Mouse (Mus musculus): ENCODE measurements around the gene Shisal1.

Gene Shisal1

DNA sequence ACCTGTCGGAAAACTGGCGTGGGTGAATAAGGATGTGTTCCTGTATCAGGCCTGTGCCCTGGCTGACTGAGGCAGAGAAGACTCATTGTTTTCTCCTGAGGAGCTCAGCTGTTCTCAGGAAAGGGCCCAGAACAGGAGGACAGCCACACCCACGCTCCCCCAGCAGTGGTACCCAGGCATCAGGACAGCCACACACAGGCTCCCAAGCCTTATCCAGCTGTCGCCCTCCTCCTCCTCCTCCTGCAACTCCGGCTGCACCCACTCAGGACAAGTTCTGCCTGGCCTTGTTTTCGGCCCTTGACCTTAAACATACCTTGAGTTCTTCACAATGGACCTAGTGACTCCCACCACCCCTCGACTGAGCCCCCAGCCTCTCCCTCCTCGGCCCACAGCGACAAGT lies 68.2 kb downstream of the Shisal1 start:
- no peak for DNase-seq (ENCODE audit: low read depth, low spot score)

DNA sequence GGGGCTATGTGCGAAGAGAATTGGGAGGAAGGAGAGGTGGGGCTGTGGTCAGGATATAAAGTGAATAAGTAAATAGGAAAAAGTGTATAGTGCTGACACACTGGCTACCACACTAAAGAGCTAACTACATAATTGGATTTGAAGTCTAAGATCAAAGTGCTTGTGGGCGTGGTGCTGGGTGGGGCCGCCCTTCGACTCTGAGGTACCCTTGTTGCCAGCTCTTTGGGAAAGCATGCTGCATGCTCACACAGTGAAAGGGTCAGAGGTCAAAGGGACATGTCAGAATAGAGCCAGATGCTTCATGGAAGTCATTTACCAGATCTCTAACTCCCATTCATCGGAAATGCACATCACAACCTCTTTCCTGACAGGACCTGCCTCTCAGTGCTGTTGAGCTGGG lies 74.1 kb downstream of the Shisal1 start:
- no peak for DNase-seq (ENCODE audit: low read depth, low spot score)

DNA sequence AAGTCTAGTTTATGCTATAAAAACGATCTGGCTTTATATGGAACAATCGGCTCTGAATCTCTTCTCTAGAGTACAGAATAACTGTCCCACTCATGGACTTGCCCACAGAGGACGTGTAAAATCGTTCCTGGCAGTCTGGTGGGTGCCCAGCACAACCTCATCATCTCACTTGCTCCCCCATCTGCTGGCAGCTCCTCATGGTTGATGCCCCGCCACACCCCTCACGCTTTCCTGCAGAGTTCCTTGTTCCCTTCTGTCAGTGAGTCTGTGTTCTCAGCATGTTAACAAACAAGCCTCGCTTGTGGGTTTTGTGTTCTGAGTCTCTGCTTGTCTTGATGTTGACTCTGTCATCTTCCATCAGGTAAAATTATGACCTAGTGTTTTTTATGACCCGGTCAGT lies 79.5 kb downstream of the Shisal1 start:
- DNase-seq (ENCODE audit: low read depth, low spot score), result no peak

DNA sequence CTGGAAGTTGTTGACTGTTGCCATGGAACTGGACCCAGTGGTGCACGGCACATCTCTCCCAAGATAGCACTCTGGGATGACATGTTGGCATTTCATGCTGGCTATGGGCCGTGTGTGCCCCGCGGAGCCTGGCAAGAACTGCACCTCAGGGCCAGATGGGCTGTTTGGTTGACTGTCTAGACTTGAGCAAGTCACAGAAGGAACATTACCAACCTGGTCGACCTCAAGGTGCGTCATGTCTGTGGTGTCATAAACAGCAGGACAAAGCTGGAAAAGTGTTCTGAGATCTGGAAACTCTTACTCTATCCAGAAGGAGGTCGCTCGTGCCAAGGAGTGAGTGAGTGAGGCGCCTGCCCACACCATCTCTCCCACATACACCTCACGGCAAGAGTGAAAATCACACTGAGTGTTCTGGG lies 80.3 kb downstream of the Shisal1 start:
- no peak for DNase-seq (ENCODE audit: low read depth, low spot score)

DNA sequence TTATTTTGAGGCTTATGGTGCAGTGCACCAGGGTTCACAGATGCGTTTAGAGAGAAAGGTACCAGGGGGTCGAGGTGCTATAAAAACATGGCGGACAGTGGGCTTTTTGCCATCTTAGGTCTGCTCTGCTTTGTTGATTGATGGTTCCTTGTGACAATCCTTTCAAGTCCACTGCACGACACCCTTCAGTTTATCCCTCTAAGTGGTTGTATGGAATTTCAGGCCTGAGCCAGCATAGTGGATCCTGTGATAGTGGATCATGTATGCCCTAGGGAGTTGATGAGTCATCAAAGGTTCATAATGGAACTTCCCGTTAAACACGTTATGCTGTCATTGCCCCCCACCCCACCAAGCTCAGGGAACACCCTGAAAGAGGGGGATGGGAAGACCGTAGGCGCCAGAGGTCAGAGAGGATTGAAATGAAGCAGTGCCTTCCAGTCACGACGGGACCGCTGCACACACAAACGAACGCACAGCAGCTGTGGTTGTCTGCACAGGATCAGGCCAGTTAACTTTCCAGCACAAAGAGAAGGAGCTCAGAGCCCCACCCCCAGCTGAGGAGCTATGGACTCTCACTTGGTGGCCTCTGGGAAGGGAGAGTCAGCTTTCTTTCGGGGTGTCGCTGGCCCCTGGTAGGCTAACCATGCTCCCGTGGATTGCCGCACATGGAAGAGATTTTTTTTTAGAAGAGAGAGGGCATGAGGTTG lies 81.1 kb downstream of the Shisal1 start:
- DNase-seq (ENCODE audit: low read depth, low spot score), result no peak

DNA sequence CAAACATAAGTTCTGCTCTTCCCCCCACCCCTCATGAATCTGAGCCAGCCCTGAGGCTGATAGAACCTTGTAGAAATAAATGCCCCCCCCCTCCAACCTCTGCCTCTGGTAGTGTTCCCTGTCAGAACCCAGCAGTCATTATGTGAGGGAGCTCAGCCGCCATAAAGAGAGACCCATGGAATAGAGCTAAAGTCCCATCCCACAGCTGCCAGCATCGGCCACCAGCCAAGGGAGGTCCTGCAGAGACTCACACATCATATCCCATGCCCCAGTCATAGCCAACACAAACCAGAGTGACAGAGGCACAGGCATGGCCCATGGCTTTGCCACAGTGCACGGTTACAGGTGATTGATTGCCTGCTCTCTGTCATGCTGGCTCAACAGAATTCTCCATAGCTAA lies 82.2 kb downstream of the Shisal1 start:
- no peak for DNase-seq (ENCODE audit: low read depth, low spot score)

DNA sequence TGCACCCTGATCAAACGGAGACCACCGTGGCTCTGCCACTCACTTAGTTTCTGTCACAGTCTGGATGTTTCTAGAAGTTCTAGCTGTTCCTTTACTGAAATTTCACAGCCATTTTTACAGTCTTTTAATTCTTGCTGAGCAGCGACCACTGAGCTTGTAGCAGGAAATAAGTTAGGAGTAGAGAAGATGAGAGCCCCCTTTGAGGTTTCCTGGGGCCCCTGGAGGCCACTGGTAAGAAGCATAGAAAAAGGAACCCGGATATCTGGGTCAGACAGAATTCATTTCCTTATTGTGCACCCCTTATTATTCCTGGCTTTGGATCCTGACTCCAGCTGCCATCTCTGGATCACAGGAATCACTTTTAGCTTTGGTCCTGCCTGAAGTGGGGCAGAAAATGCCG lies 91.8 kb downstream of the Shisal1 start:
- no peak for DNase-seq (ENCODE audit: low read depth, low spot score)

DNA sequence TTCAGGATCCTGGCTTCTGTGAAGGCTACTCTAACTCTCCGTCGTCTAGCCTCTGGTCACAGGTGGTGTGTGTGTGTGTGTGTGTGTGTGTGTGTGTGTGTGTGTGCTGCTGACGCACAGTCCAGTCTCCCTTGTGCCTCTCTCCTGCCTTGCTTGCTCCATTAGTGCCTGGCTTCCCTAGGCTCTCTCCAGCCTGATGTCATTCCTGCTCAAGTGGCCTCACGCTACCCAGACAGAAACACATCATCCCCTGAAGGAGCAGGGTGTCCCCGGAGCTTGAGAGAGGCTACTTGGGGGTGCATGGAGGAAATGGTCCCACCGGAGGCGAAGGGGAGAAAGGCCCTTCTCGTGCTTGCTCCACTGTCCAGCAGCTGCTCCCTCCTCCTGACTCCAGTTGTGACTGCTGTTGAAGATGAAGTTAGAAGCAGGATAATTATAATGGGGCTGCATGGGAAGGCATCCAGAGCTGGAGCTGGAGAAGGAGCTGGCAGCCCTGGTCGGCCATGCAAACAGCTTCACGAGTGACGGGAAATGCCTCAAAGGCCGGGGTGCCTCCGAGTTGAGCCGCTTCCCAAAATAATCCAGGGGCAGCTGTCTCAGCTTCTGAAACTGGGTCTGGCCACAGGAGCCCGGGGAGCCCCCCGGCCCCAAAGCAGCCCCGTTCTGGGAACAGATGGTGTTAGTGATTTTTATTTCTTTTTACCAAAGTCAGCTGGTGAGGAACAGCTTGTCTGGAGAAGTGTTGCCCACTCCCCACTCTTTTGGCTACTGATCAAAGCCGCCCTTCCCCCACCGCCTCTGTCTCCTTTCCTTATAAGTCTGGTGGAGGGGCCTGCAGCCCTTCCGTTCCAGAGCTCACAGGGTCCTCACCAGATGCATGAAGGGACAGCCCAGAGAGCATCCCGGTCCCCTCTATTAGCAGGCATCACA lies 94.7 kb downstream of the Shisal1 start:
- DNase-seq (ENCODE audit: low read depth, low spot score), result no peak

DNA sequence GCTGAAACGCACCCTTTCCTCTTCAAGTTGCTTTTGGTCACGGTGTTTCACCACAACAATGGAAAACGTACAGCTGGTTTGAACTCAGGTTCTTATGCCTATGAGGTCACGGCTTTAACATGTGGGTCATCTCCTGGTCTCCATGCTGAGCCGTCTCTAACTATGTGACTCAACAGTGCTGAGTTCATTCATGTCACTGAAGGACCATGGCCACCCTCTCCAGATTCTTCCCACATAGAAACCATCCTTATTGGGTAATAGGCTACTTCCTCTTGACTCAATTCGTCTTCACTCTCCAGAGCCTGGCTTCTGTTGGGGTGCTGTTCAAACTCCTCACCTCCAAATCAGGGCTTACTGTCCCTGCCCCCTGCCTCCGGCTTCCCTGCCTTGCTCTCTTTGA lies 95.6 kb downstream of the Shisal1 start:
- DNase-seq (ENCODE audit: low read depth, low spot score), result no peak

DNA sequence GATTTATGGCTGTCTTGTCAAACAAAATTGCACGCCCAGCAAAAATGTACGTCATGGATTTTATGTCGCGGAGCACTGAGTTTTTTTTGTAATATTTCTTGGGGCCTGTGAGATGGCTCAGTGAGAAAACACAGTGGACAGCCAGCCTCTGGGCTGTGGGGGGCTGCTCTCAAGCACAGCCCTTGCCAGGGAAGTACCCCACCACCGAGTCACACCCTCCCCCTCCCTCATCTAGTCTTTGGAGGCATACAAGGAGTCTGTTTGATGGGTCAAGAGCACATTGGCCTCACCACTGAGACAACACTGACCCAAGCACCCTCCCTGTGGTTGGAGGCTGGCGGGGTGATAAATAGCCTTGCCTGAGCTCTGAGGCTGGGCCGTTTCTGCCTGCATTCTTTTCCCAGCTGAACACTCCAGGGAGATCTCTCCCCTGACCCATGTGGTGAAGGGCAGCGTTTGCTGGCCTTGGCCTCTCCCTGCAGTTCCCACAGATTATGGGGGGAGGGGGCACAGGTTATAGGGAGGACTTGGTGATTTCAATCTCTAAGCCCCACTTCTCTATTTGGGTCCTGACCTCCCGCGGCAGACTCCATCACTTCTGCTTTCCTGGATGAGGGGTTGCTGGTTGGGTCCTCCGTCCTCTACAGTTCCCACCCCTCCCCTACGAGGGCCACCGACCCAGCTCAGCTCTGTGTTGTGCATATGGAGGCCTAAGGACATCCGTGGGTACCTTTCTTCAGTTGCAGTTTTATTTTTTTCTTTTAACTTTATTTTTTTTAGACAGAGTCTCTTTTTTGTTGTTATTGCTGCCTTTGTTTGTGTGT lies 96.8 kb downstream of the Shisal1 start:
- DNase-seq (ENCODE audit: low read depth, low spot score), result no peak

DNA sequence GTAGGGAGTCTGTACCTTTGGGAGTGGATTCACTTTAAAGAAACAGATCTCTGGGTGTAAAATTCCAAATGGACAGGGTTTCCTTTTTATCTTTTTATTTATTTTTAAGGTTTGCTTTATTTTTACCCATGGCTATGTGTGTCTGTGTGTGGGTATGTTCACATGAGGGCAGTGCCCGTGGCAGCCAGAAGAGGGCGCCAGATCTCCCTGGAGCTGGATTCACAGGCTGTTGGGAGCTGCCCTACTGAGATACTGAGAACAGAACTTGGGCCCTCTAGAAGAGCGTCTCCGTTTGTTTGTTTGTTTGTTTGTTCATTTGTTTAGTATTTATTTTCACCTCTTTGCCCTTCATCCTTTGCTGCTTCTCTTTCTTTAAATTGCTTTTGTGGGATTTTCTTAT lies 98.1 kb downstream of the Shisal1 start:
- DNase-seq (ENCODE audit: low read depth, low spot score), result no peak

DNA sequence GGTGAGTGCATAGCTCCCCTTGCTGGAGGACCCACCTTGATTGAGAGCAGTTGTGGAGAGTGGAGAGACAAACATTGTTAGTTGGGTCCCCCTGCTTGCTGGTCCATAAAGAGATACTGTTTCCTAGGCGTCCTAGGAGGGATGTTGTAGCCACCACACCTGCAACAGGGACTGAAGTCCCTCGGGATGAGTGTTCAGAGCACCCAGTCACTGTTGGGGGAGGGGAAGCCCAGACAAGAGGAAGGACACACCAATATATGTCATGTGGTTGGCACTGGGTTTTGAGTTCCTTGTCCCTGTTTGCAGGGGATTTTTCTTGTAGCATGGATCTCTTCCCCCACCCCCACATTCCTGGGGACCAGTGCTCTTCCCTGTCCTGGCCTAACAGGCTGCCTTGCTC lies 106.0 kb downstream of the Shisal1 start:
- DNase-seq (ENCODE audit: low read depth, low spot score), result no peak

DNA sequence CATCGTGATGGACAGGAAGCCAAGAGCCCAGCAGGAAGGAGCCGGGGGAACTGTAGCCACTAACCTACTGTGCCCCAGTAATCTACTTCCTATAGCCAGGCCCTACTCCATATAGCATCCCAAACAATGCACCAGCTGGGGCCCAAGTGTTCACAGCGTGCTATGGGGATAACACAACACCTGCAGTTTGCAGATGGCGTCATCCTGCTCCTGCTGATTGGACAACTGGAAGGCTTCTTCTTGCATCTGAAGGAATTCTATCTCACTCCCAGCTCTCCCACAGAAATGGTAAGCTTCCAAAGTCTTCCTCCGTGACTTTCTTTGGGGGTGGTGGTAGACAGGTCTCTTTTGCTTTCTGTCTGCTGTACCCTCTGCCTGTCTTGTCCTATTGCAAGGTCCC lies 109.3 kb downstream of the Shisal1 start:
- no peak for DNase-seq (ENCODE audit: low read depth, low spot score)

DNA sequence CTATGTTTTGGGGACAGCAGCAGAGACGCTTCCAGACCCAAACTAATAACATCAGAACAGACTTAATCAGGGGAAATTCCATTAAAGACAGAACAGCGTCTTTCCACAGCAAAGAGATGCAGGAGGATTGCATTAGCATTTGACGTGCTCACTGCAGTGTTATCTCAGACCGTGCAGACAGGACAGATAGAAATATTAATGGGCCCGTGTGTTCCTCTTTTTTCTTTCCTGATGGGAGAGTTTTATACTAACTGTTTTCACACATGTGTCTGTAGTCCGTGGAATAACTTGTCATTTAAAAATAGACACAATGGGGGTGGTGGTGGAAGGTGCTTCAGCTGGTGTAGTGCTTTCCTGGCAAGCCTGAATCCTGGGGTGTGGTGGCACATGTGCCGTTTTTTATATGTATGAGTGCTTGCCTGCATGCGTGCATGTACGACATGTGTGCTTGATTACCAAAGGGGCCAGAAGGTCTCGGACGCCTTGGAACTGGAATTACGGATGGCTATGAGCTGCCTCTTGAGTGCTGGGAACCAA lies 110.5 kb downstream of the Shisal1 start:
- no peak for DNase-seq (ENCODE audit: low read depth, low spot score)

DNA sequence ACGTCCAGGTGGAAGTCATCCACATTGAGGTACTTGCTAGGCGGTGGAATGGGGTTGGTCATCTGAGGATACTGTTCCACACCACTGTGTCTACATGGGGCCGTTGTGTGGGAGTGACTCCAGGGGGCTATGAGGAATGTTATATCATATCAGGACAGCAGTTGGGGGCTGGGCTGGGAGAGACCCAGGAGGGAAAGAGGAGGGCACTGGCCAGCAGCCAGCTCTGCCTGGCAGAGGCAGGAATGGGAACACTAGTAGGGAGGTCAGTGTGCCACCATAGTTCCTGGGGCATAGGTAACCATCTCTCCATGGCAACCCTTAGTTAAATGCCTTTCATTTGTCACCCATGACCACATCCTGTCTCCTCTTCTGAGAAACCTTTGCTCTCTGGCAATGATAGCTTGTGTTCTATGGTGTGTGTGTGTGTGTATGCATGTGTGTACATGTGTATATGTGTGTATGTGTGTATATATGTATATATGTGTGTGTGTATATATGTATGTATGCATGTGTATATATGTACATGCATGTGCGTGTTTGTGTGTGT lies 115.8 kb downstream of the Shisal1 start:
- no peak for DNase-seq (ENCODE audit: low read depth, low spot score)

DNA sequence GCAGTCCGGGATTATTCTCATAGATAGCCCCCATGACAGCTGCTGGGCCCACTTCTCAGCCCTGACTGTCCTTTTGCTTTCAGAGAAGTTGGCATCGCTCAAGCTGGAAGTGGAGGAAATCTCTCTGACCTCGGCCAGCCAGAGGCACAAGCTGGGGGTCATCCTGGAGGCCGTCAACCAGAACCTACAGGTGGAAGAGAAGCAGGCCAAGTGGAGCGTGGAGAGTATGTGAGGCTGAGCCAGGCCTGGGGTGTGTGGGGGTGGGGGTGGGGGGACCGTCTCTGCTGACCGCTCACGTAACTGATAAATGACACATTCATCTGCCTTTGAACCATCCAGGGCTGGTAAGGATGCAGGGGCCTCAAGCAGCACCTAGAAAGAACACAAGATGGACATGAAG lies 117.0 kb downstream of the Shisal1 start:
- DNase-seq (ENCODE audit: low read depth, low spot score), result no peak

Data from retina, postnatal 7 days (tissue).